Mouse (Mus musculus) brain, embryonic 14.5 days (tissue): Measurements from ENCODE around the gene Gm20604.

Experiments used
- CTCF ChIP-seq: fragments of 200-500 bp; IDR thresholded peaks from 2 replicates; pipeline ENCODE4 v1.5.1; 2012; ENCODE audit warnings: inconsistent platforms, mild to moderate bottlenecking, moderate library complexity, borderline replicate concordance; ENCODE audit not compliant: insufficient read depth, insufficient read length; ENCODE audit errors: extremely low read depth
- POLR2A ChIP-seq: fragments of 200-500 bp; IDR thresholded peaks from 2 replicates; pipeline ENCODE4 v1.6.1; 2012; ENCODE audit warnings: mild to moderate bottlenecking, inconsistent platforms, borderline replicate concordance; ENCODE audit not compliant: poor library complexity, insufficient read depth, insufficient read length, severe bottlenecking; ENCODE audit errors: extremely low read depth

GRCm38 (mm10) chr12:102748256-102748655, 10.2 kb downstream of the Gm20604 start:
- TF ChIP-seq CTCF (no peak), POLR2A (no peak)
